Mouse (Mus musculus): ENCODE results near the gene Arhgef39. TPM values are rescaled to one million over a fixed set of nuclear protein-coding genes. Genes with fewer than 3 reads are reported as not detected.
"Not testable (repeated sequence)": the region's sequence is repeated elsewhere in the genome, so short reads cannot be mapped to it uniquely, and the experiment has no call there.

Arhgef39 gene
- polyA plus RNA-seq, 1 experiment from 2014 or later: 44.8 TPM

DNA sequence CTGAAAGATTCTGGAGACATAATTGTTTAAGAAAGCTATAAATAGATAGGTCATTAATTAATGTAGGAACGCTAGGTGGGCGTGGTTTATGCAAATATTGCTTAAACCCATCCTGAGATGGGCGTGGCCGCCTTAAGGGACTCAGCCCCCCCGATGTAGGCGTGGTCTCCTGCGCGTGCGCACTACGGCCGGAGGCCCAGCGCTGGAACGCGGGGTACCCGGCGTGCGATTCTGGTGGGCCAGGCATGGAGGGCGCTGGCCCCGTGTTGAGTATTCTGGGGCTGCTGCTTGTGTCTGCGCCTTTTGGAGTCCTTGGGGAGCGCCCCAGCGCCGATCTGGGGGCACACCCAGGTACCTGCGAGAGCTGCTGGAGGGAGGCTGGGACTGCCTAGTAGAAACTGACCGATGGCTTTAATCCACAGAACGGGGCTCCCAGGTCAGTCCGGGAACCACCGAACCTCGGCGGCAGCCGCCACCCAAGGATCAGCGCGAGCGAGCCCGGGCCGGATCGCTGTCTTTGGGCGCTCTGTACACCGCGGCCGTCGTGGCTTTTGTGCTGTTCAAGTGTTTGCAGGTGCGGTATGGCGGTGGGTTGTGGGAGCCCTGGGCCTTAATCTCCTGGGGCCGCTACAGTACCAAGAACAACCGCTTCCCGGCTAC is 6.2 kb downstream of the Arhgef39 start:
- Histone ChIP-seq H3K36me3 (peaks cover 31% of the 10 kb centered on the region), H3K9ac (replicated peaks) (peak overlapping the region; percentile 82), H3K9me3 (peaks cover 3% of the 10 kb centered on the region; the same call in 1 of the 2 replicates), H3K4me3 (replicated peaks) (peak overlapping the region; percentile 62), H3K4me1 (replicated peaks) (peaks cover 24% of the 10 kb centered on the region), H3K27me3 (no peaks in the 10 kb centered on the region), H3K27ac (peak overlapping the region; percentile 94), H3K4me2 (peak overlapping the region; percentile 56)
- under 1% methylated on average over 47 of the region's 47 CpGs for WGBS
- ATAC-seq (ENCODE audit: insufficient number of reproducible peaks, insufficient read depth, low FRiP score, low TSS enrichment, low read depth): peak; percentile 87

DNA sequence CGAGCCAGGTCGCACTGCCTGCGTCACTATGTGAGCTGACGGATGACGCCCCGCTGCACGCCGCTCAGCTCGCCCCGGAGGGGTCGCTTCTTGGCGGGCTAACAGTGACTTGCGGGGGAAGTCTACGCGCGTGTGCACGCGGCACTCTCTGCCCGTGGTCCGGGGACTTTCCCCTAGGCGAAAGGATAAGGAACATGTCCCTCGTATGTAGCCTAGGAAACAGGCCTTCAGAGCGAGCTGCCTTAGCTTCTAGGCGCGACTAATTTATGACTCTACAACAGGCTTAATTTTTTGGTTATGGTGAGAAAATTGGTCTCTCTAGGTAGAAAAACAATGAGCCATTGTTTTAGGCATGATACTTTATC is 6.7 kb downstream of the Arhgef39 start, which contains the start of gene Ccdc107:
Gene Ccdc107 (plus strand): TSS at position 80 of the 365 bp plus-strand sequence.
- Histone ChIP-seq H3K9ac (replicated peaks) (peak within 1 kb of the TSS; percentile 82), H3K4me3 (replicated peaks) (peak within 1 kb of the TSS; percentile 62)
- WGBS: under 1% methylated on average over 25 of the region's 25 CpGs

DNA sequence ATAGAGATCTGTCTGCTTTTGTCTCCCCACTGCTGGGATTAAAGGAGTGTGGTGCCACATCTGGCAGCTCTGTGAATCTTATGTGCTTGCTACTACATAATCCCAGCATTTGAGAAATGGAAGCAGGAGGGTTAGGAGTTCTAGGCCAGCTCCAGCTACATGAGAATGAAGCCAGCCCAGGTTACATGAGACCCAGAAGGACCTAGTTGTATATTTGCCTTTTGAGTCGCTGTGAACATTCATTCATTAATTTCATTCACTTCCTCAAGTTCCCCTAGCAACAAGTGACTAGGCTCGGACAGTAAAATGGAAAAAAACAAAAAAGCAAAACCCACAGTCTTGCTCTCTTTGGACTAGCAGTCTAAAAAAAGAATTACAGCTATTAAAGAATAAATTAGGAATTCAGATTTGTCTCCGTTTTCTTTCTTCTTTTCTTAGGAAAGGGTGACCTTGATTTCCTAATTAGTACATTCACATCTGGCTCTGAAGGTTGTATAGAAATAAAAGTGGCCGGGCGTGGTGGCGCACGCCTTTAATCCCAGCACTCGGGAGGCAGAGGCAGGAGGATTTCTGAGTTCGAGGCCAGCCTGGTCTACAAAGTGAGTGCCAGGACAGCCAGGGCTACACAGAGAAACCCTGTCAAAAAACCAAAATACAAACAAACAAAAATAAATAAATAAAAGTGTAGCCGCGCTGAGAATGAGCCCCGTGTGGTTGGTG is 7.2 kb downstream of the Arhgef39 start:
- peak overlapping the region; percentile 62 for H3K4me3 ChIP-seq (replicated peaks)
- H3K27me3 ChIP-seq: no peaks in the 10 kb centered on the region
- peaks cover 22% of the 10 kb centered on the region for H3K36me3 ChIP-seq
- WGBS: 46% methylated on average over 12 of the region's 12 CpGs
- no peak overlapping the region for H3K9ac ChIP-seq (replicated peaks)
- peak overlapping the region; percentile 94; the same call in 1 of the 2 replicates for H3K27ac ChIP-seq
- ATAC-seq (ENCODE audit: insufficient number of reproducible peaks, insufficient read depth, low FRiP score, low TSS enrichment, low read depth): no peak
- H3K4me2 ChIP-seq: peak overlapping the region; percentile 56
- peaks cover 3% of the 10 kb centered on the region; the same call in 1 of the 2 replicates for H3K9me3 ChIP-seq
- peaks cover 14% of the 10 kb centered on the region for H3K4me1 ChIP-seq (replicated peaks)

More for the DNA sequence above, 6.7 kb downstream of the Arhgef39 start, which contains the start of gene Ccdc107:
- Histone ChIP-seq H3K4me2 (peak within 1 kb of the TSS; percentile 56), H3K4me1 (replicated peaks) (peaks cover 19% of the 10 kb centered on the region), H3K27ac (peak within 1 kb of the TSS; percentile 94), H3K9me3 (peaks cover 3% of the 10 kb centered on the region; the same call in 1 of the 2 replicates), H3K27me3 (no peaks in the 10 kb centered on the region), H3K36me3 (peaks cover 28% of the 10 kb centered on the region)
- ATAC-seq (ENCODE audit: insufficient number of reproducible peaks, insufficient read depth, low FRiP score, low TSS enrichment, low read depth): peak; percentile 98

GRCm38 (mm10) chr4:43490801-43491200 is 8.7 kb downstream of the Arhgef39 start:
- WGBS: 89% methylated on average over 5 of the region's 5 CpGs
- H3K9me3 ChIP-seq: peaks cover 3% of the 10 kb centered on the region; the same call in 1 of the 2 replicates
- no peak overlapping the region for H3K27ac ChIP-seq
- peaks cover 14% of the 10 kb centered on the region for H3K4me1 ChIP-seq (replicated peaks)
- no peaks in the 10 kb centered on the region for H3K27me3 ChIP-seq
- peaks cover 8% of the 10 kb centered on the region for H3K36me3 ChIP-seq
- no peak overlapping the region for H3K4me3 ChIP-seq (replicated peaks)
- H3K4me2 ChIP-seq: no peak overlapping the region
- ATAC-seq (ENCODE audit: insufficient number of reproducible peaks, insufficient read depth, low FRiP score, low TSS enrichment, low read depth): no peak
- H3K9ac ChIP-seq (replicated peaks): no peak overlapping the region

- no peaks in the 10 kb centered on the region for H3K36me3 ChIP-seq
- H3K4me2 ChIP-seq: no peak overlapping the region
- ATAC-seq (ENCODE audit: insufficient number of reproducible peaks, insufficient read depth, low FRiP score, low TSS enrichment, low read depth): no peak
- no peak overlapping the region for H3K27ac ChIP-seq
- H3K9ac ChIP-seq (replicated peaks): no peak overlapping the region
- WGBS: 92% methylated on average over 3 of the region's 3 CpGs
- peaks cover 3% of the 10 kb centered on the region; the same call in 1 of the 2 replicates for H3K9me3 ChIP-seq
- no peaks in the 10 kb centered on the region for H3K27me3 ChIP-seq
- H3K4me1 ChIP-seq (replicated peaks): peaks cover 7% of the 10 kb centered on the region
- H3K4me3 ChIP-seq (replicated peaks): no peak overlapping the region
Measured at GRCm38 (mm10) chr4:43489611-43490010, 9.9 kb downstream of the Arhgef39 start.

GRCm38 (mm10) chr4:43485666-43486065 is 13.8 kb downstream of the Arhgef39 start:
- not testable (repeated sequence) for ATAC-seq (ENCODE audit: insufficient number of reproducible peaks, insufficient read depth, low FRiP score, low TSS enrichment, low read depth); H3K27ac ChIP-seq; H3K4me2 ChIP-seq; H3K9me3 ChIP-seq; H3K27me3 ChIP-seq; H3K9ac ChIP-seq (replicated peaks); H3K4me3 ChIP-seq (replicated peaks); H3K4me1 ChIP-seq (replicated peaks); H3K36me3 ChIP-seq
- WGBS: 87% methylated on average over 5 of the region's 5 CpGs

GRCm38 (mm10) chr4:43483535-43484091 is 15.9 kb downstream of the Arhgef39 start, which contains the start of gene Sit1:
TSS of gene Sit1 (minus strand) at chr4:43483734.
- Histone ChIP-seq H3K9me3 (no peaks in the 10 kb centered on the region), H3K27me3 (no peaks in the 10 kb centered on the region), H3K36me3 (no peaks in the 10 kb centered on the region), H3K27ac (no peak within 1 kb of the TSS), H3K4me2 (no peak within 1 kb of the TSS), H3K9ac (replicated peaks) (no peak within 1 kb of the TSS), H3K4me3 (replicated peaks) (no peak within 1 kb of the TSS), H3K4me1 (replicated peaks) (no peaks in the 10 kb centered on the region)
- no peak for ATAC-seq (ENCODE audit: insufficient number of reproducible peaks, insufficient read depth, low FRiP score, low TSS enrichment, low read depth)
- 58% methylated on average over 12 of the region's 12 CpGs for WGBS

DNA sequence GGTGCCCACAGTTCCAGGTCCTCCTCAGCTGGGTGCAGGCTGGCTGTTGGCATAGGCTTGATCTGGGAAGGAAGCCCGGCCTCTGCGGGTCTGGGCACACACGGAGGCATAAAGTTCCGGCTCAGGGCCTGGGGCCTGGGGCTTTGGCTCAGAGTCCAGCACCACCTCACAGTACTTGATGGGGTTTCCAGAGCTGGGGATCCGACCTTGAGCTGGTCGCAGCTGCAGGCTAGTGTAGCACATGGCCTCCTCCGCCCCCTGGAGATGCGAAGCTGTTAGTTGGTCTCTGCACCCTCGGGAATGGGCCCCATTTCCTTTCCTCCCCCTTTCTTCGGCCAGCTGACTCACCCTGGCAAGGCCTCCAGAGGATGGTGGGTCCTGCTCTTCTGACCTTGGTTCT is 16.9 kb downstream of the Arhgef39 start:
- Histone ChIP-seq H3K9ac (replicated peaks) (no peak overlapping the region), H3K9me3 (no peaks in the 10 kb centered on the region), H3K4me3 (replicated peaks) (no peak overlapping the region), H3K4me2 (no peak overlapping the region), H3K4me1 (replicated peaks) (no peaks in the 10 kb centered on the region), H3K27me3 (no peaks in the 10 kb centered on the region), H3K27ac (no peak overlapping the region), H3K36me3 (no peaks in the 10 kb centered on the region)
- ATAC-seq (ENCODE audit: insufficient number of reproducible peaks, insufficient read depth, low FRiP score, low TSS enrichment, low read depth): no peak
- WGBS: 70% methylated on average over 10 of the region's 10 CpGs

DNA sequence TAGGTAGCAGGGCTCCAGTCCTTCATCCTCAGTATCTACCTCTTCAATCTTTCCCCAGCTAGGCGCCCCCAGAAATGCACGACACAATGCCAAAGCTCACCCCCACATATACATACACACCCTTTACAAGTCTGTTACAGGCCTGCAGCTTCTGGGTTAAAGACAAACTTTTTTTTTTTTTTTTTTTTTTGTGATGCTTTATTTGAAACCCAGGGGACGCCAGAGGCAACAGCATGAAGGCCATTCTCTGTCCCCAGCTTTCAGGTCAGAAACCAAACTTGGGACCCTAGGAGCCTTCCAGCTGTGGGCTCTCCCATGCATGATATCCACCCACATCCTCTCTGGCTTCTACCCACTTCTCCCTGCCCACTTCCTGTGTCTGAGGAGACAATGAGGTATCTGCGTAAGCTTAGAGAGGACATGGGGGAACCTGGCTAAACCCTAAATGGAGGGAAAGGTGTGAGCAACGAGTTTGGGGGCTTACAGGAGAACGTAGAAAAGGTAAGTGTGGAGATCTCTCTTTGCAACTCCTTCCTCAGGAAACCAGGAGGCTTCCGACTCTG is 17.5 kb downstream of the Arhgef39 start:
- H3K27me3 ChIP-seq: no peaks in the 10 kb centered on the region
- H3K27ac ChIP-seq: no peak overlapping the region
- ATAC-seq (ENCODE audit: insufficient number of reproducible peaks, insufficient read depth, low FRiP score, low TSS enrichment, low read depth): no peak
- no peaks in the 10 kb centered on the region for H3K9me3 ChIP-seq
- no peak overlapping the region for H3K4me3 ChIP-seq (replicated peaks)
- WGBS: 79% methylated on average over 7 of the region's 7 CpGs
- no peaks in the 10 kb centered on the region for H3K36me3 ChIP-seq
- H3K4me2 ChIP-seq: no peak overlapping the region
- H3K4me1 ChIP-seq (replicated peaks): no peaks in the 10 kb centered on the region
- no peak overlapping the region for H3K9ac ChIP-seq (replicated peaks)

DNA sequence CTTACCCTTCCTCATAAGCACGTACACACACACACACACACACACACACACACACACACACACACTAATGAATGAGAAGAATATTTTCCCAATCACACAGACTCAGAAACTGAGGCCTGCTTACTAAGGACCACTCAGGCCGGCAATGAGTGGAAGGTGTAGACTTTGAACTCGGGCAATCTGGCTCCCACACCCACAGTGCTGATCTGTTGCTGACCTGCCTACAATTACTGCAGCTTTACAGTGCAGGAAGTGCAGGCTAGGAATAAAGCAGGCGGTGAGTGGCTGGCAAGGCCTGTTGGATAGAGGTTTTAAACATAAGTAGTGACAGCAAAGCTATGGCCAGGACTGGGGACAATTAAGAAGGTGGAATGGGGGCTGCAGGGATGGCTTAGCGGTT is 18.5 kb downstream of the Arhgef39 start:
- Histone ChIP-seq H3K27me3 (no peaks in the 10 kb centered on the region), H3K4me1 (replicated peaks) (no peaks in the 10 kb centered on the region), H3K9me3 (no peaks in the 10 kb centered on the region), H3K4me3 (replicated peaks) (no peak overlapping the region), H3K27ac (no peak overlapping the region), H3K9ac (replicated peaks) (no peak overlapping the region), H3K36me3 (no peaks in the 10 kb centered on the region), H3K4me2 (no peak overlapping the region)
- WGBS: 76% methylated on average over 5 of the region's 5 CpGs
- ATAC-seq (ENCODE audit: insufficient number of reproducible peaks, insufficient read depth, low FRiP score, low TSS enrichment, low read depth): no peak
